8 mouse cellular contexts compared by ENCODE assay signal in the genomic region with DNA sequence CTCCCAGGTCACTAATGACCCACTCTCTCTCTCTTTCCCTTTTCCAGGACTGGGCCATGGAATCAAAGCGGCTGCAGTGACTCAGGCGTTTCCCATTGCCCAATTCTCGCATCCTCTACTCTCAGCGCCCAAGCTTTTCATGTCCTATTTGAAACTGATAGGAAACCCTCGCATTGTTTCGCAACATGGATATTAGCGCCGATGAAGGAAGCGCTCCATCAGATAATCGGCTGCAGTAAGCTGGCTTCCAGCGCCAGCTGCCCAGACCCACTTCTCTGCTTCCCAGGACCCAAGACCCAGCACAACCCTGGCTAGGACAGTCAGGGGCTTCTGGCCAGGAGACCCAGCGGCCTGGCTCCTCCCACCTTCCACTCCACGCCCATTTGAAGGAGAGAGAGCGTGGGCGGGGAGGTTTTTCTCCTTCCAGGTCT. TPM values are rescaled to one million over a fixed set of nuclear protein-coding genes. Genes with fewer than 3 reads are reported as not detected.
A peak's percentile ranks its signal among the peaks of the same experiment; 100 is the strongest.
DNase-seq lines count a peak whose midpoint lies in the region; ATAC-seq lines count a peak whose summit lies in the region.

No protein-coding gene starts in this region.

- no peak for ATAC-seq in liver, embryonic 12.5 days
- ATAC-seq in neural tube, embryonic 12.5 days (ENCODE audit: low FRiP score, low read depth) = no peak
- ATAC-seq in erythroid progenitor cell, adult 5-6 weeks (replicated peaks; ENCODE audit: low FRiP score, poor library complexity, severe bottlenecking) = no peak

- intact Hi-C loops in heart, postnatal 36 days (cut with DNase I) = loop anchor here (2.0 to 5.0 kb wide), 2 partner anchors 56 to 67 kb away; a partner anchor contains a TSS

- H3K9me3 ChIP-seq in embryonic facial prominence, embryonic 10.5 days = no peaks in the 10 kb centered on the region
- H3K9me3 ChIP-seq in liver, embryonic 12.5 days (replicated peaks) = no peaks in the 10 kb centered on the region
- no peaks in the 10 kb centered on the region for H3K9me3 ChIP-seq in neural tube, embryonic 12.5 days

- no peaks in the 10 kb centered on the region for H3K36me3 ChIP-seq in embryonic facial prominence, embryonic 10.5 days (replicated peaks)
- no peaks in the 10 kb centered on the region for H3K36me3 ChIP-seq in liver, embryonic 12.5 days
- H3K36me3 ChIP-seq in neural tube, embryonic 12.5 days = no peaks in the 10 kb centered on the region

- DNase-seq in Muller cell, postnatal 12 days (ENCODE audit: inconsistent ontology term) = peak; percentile 76
- peak; percentile 54 for DNase-seq in embryonic facial prominence, embryonic 10.5 days (ENCODE audit: low spot score)
- DNase-seq in heart, postnatal 36 days = peak; percentile 43 to 46
- no peak for DNase-seq in layer of hippocampus, postnatal 36 days
- no peak for DNase-seq in T-cell, adult 2 months (ENCODE audit: low spot score)

- H3K4me3 ChIP-seq in embryonic facial prominence, embryonic 10.5 days = peak overlapping the region; percentile 39
- peak overlapping the region; percentile 26; the same call in 1 of the 2 replicates for H3K4me3 ChIP-seq in liver, embryonic 12.5 days
- no peak overlapping the region for H3K4me3 ChIP-seq in neural tube, embryonic 12.5 days

- H3K4me1 ChIP-seq in embryonic facial prominence, embryonic 10.5 days = peaks cover 62% of the 10 kb centered on the region
- H3K4me1 ChIP-seq in liver, embryonic 12.5 days = peaks cover 18% of the 10 kb centered on the region
- H3K4me1 ChIP-seq in neural tube, embryonic 12.5 days = peaks cover 10% of the 10 kb centered on the region

- no peak overlapping the region for H3K9ac ChIP-seq in liver, embryonic 12.5 days
- no peak overlapping the region for H3K9ac ChIP-seq in neural tube, embryonic 12.5 days

- H3K4me2 ChIP-seq in liver, embryonic 12.5 days = peak overlapping the region; percentile 64
- H3K4me2 ChIP-seq in neural tube, embryonic 12.5 days (replicated peaks) = peak overlapping the region; percentile 35

- WGBS in embryonic facial prominence, embryonic 10.5 days = 32% methylated on average over 15 of the region's 15 CpGs
- 4% methylated on average over 15 of the region's 15 CpGs for WGBS in liver, embryonic 12.5 days (ENCODE audit: insufficient replicate concordance)
- 36% methylated on average over 15 of the region's 15 CpGs for WGBS in neural tube, embryonic 12.5 days

- H3K27me3 ChIP-seq in embryonic facial prominence, embryonic 10.5 days (replicated peaks; ENCODE audit: low read depth, poor library complexity, severe bottlenecking) = peaks cover 69% of the 10 kb centered on the region
- peaks cover 62% of the 10 kb centered on the region for H3K27me3 ChIP-seq in liver, embryonic 12.5 days (replicated peaks)
- peaks cover 10% of the 10 kb centered on the region for H3K27me3 ChIP-seq in neural tube, embryonic 12.5 days (replicated peaks)

- H3K27ac ChIP-seq in embryonic facial prominence, embryonic 10.5 days (replicated peaks) = peak overlapping the region; percentile 37; the same call in 1 of the 2 replicates
- no peak overlapping the region for H3K27ac ChIP-seq in liver, embryonic 12.5 days
- no peak overlapping the region for H3K27ac ChIP-seq in neural tube, embryonic 12.5 days

RNA-seq across cellular contexts. Expression of a gene that starts 51.9 kb away (rescaled TPM):
- polyA plus RNA-seq in embryonic facial prominence, embryonic 10.5 days (2016; fragmentation: Nextera tagmentation; extraction: Ambion mirVana) = 302 and 327 TPM in 2 replicates
- 100 to 1,000 TPM in 1 of 2 experiments, 10 to 100 TPM in 1; 95.1 to 102 TPM for total RNA-seq in heart, postnatal 36 days (2021)
- polyA plus RNA-seq in liver, embryonic 12.5 days (2016; fragmentation: Nextera tagmentation; extraction: Ambion mirVana) = 241 and 253 TPM in 2 replicates
- 264 and 275 TPM in 2 replicates for polyA plus RNA-seq in neural tube, embryonic 12.5 days (2016; fragmentation: Nextera tagmentation; extraction: Ambion mirVana)
- total RNA-seq in erythroid progenitor cell, adult 5-6 weeks (2015; ENCODE audit: low replicate concordance) = 27.8 and 41.9 TPM in 2 replicates
- 31.4 and 37.1 TPM in 2 replicates for total RNA-seq in erythroid progenitor cell, adult 5-6 weeks (2017; ENCODE audit: low replicate concordance)
- total RNA-seq in layer of hippocampus, postnatal 36 days (2021) = 100 to 1,000 TPM; 185 to 192 TPM

RNA-seq across cellular contexts. Expression of a gene that starts 57.5 kb away (rescaled TPM):
- 34.6 and 35.9 TPM in 2 replicates for polyA plus RNA-seq in embryonic facial prominence, embryonic 10.5 days (2016; fragmentation: Nextera tagmentation; extraction: Ambion mirVana)
- 10 to 100 TPM; 17.3 to 20.1 TPM for total RNA-seq in heart, postnatal 36 days (2021)
- 13.3 and 15.7 TPM in 2 replicates for polyA plus RNA-seq in liver, embryonic 12.5 days (2016; fragmentation: Nextera tagmentation; extraction: Ambion mirVana)
- polyA plus RNA-seq in neural tube, embryonic 12.5 days (2016; fragmentation: Nextera tagmentation; extraction: Ambion mirVana) = 9.0 and 13.7 TPM in 2 replicates
- total RNA-seq in erythroid progenitor cell, adult 5-6 weeks (2015; ENCODE audit: low replicate concordance) = 8.8 and 23.1 TPM in 2 replicates
- 2.6 and 3.3 TPM in 2 replicates for total RNA-seq in erythroid progenitor cell, adult 5-6 weeks (2017; ENCODE audit: low replicate concordance)
- total RNA-seq in layer of hippocampus, postnatal 36 days (2021) = 1 to 10 TPM; 3.7 to 7.8 TPM

Comparison
In these comparisons a context has a peak if more than half of its experiments do, and no peak if none do; other contexts are left out.
1. DNase-seq: peak in Muller cell, postnatal 12 days (single experiment), embryonic facial prominence, embryonic 10.5 days (single experiment) and heart, postnatal 36 days (2 of 2); none in layer of hippocampus, postnatal 36 days (0 of 2) and T-cell, adult 2 months (single experiment).